Mouse (Mus musculus) embryo, embryonic 10.5 days (tissue): ENCODE data around the gene Git2.

ENCODE experiments used
- DNase-seq: peaks from one replicate; pipeline ENCODE4 v3.0.0-alpha.2; 2015; ENCODE audit warnings: low spot score

Git2 gene

GRCm38 (mm10) chr5:114686726-114687210 is 88.5 kb downstream of the Git2 start:
- no peak for DNase-seq

- DNase-seq, result no peak
Measured at GRCm38 (mm10) chr5:114685986-114686385, 89.3 kb downstream of the Git2 start.

GRCm38 (mm10) chr5:114681717-114682116 is 93.6 kb downstream of the Git2 start:
- DNase-seq, result no peak

- DNase-seq, result no peak
Measured at GRCm38 (mm10) chr5:114680676-114681285, 94.5 kb downstream of the Git2 start.

- DNase-seq, result no peak
Measured at GRCm38 (mm10) chr5:114679841-114680591, 95.3 kb downstream of the Git2 start.
